Mouse (Mus musculus): ENCODE data around the gene Cntrl.

Cntrl gene

GRCm38 (mm10) chr2:35070275-35070674 lies 39.0 kb upstream of the Cntrl start:
- no peak overlapping the region for H3K4me3 ChIP-seq (replicated peaks; ENCODE audit: low read length)
- H3K9me3 ChIP-seq (ENCODE audit: low read length) = peaks cover 8% of the 10 kb centered on the region; the same call in 1 of the 2 replicates
- no peaks in the 10 kb centered on the region for H3K36me3 ChIP-seq (ENCODE audit: insufficient read depth, low read length)
- H3K27me3 ChIP-seq (ENCODE audit: insufficient read depth, low read length) = no peaks in the 10 kb centered on the region
- H3K4me1 ChIP-seq (replicated peaks; ENCODE audit: low read depth, low read length) = peaks cover 9% of the 10 kb centered on the region
- TF ChIP-seq CTCF (conservative IDR thresholded peaks at IDR 0.05; ENCODE audit: low read length) = no peak
- no peak for TF ChIP-seq POU5F1 (IDR thresholded peaks at IDR 0.05; ENCODE audit: borderline replicate concordance, low read length)
- TF ChIP-seq NANOG (IDR thresholded peaks at IDR 0.05; ENCODE audit: borderline replicate concordance, low read length) = no peak

GRCm38 (mm10) chr2:35072547-35072946 lies 36.7 kb upstream of the Cntrl start:
- H3K9me3 ChIP-seq (ENCODE audit: low read length) = peaks cover 8% of the 10 kb centered on the region; the same call in 1 of the 2 replicates
- H3K4me3 ChIP-seq (replicated peaks; ENCODE audit: low read length) = no peak overlapping the region
- no peaks in the 10 kb centered on the region for H3K4me1 ChIP-seq (replicated peaks; ENCODE audit: low read depth, low read length)
- H3K27me3 ChIP-seq (ENCODE audit: insufficient read depth, low read length) = no peaks in the 10 kb centered on the region
- no peaks in the 10 kb centered on the region for H3K36me3 ChIP-seq (ENCODE audit: insufficient read depth, low read length)
- TF ChIP-seq POU5F1 (IDR thresholded peaks at IDR 0.05; ENCODE audit: borderline replicate concordance, low read length) (no peak), CTCF (conservative IDR thresholded peaks at IDR 0.05; ENCODE audit: low read length) (no peak), NANOG (IDR thresholded peaks at IDR 0.05; ENCODE audit: borderline replicate concordance, low read length) (no peak)

GRCm38 (mm10) chr2:35074328-35074727 lies 35.0 kb upstream of the Cntrl start:
- peaks cover 8% of the 10 kb centered on the region; the same call in 1 of the 2 replicates for H3K9me3 ChIP-seq (ENCODE audit: low read length)
- H3K4me1 ChIP-seq (replicated peaks; ENCODE audit: low read depth, low read length) = no peaks in the 10 kb centered on the region
- no peaks in the 10 kb centered on the region for H3K27me3 ChIP-seq (ENCODE audit: insufficient read depth, low read length)
- no peaks in the 10 kb centered on the region for H3K36me3 ChIP-seq (ENCODE audit: insufficient read depth, low read length)
- H3K4me3 ChIP-seq (replicated peaks; ENCODE audit: low read length) = no peak overlapping the region
- TF ChIP-seq CTCF (conservative IDR thresholded peaks at IDR 0.05; ENCODE audit: low read length) (no peak), NANOG (IDR thresholded peaks at IDR 0.05; ENCODE audit: borderline replicate concordance, low read length) (no peak), POU5F1 (IDR thresholded peaks at IDR 0.05; ENCODE audit: borderline replicate concordance, low read length) (no peak)

- no peaks in the 10 kb centered on the region for H3K9me3 ChIP-seq (ENCODE audit: low read length)
- no peaks in the 10 kb centered on the region for H3K4me1 ChIP-seq (replicated peaks; ENCODE audit: low read depth, low read length)
- H3K4me3 ChIP-seq (replicated peaks; ENCODE audit: low read length) = no peak overlapping the region
- H3K36me3 ChIP-seq (ENCODE audit: insufficient read depth, low read length) = no peaks in the 10 kb centered on the region
- no peak for TF ChIP-seq CTCF (conservative IDR thresholded peaks at IDR 0.05; ENCODE audit: low read length)
- no peak for TF ChIP-seq NANOG (IDR thresholded peaks at IDR 0.05; ENCODE audit: borderline replicate concordance, low read length)
- no peak for TF ChIP-seq POU5F1 (IDR thresholded peaks at IDR 0.05; ENCODE audit: borderline replicate concordance, low read length)
- H3K27me3 ChIP-seq (ENCODE audit: insufficient read depth, low read length) = no peaks in the 10 kb centered on the region
Observed at GRCm38 (mm10) chr2:35079166-35079565, 30.1 kb upstream of the Cntrl start.

GRCm38 (mm10) chr2:35087418-35087817 lies 21.9 kb upstream of the Cntrl start:
- H3K27me3 ChIP-seq (ENCODE audit: insufficient read depth, low read length) = no peaks in the 10 kb centered on the region
- no peak overlapping the region for H3K4me3 ChIP-seq (replicated peaks; ENCODE audit: low read length)
- H3K36me3 ChIP-seq (ENCODE audit: insufficient read depth, low read length) = no peaks in the 10 kb centered on the region
- no peaks in the 10 kb centered on the region for H3K9me3 ChIP-seq (ENCODE audit: low read length)
- TF ChIP-seq NANOG (IDR thresholded peaks at IDR 0.05; ENCODE audit: borderline replicate concordance, low read length) (no peak), CTCF (conservative IDR thresholded peaks at IDR 0.05; ENCODE audit: low read length) (no peak), POU5F1 (IDR thresholded peaks at IDR 0.05; ENCODE audit: borderline replicate concordance, low read length) (no peak)
- H3K4me1 ChIP-seq (replicated peaks; ENCODE audit: low read depth, low read length) = no peaks in the 10 kb centered on the region

- H3K9me3 ChIP-seq (ENCODE audit: low read length) = no peaks in the 10 kb centered on the region
- TF ChIP-seq POU5F1 (IDR thresholded peaks at IDR 0.05; ENCODE audit: borderline replicate concordance, low read length) (no peak), NANOG (IDR thresholded peaks at IDR 0.05; ENCODE audit: borderline replicate concordance, low read length) (no peak), CTCF (conservative IDR thresholded peaks at IDR 0.05; ENCODE audit: low read length) (no peak)
- no peaks in the 10 kb centered on the region for H3K36me3 ChIP-seq (ENCODE audit: insufficient read depth, low read length)
- no peaks in the 10 kb centered on the region for H3K27me3 ChIP-seq (ENCODE audit: insufficient read depth, low read length)
- no peaks in the 10 kb centered on the region for H3K4me1 ChIP-seq (replicated peaks; ENCODE audit: low read depth, low read length)
- H3K4me3 ChIP-seq (replicated peaks; ENCODE audit: low read length) = no peak overlapping the region
Observed at GRCm38 (mm10) chr2:35100529-35100928, 8.8 kb upstream of the Cntrl start.

- no peaks in the 10 kb centered on the region for H3K36me3 ChIP-seq (ENCODE audit: insufficient read depth, low read length)
Observed at GRCm38 (mm10) chr2:35101443-35101842, 7.8 kb upstream of the Cntrl start, which contains the start of gene AI182371. AI182371 (minus strand) TSS chr2:35101543.

GRCm38 (mm10) chr2:35102777-35103176 lies 6.5 kb upstream of the Cntrl start:
- Histone ChIP-seq H3K9me3 (ENCODE audit: low read length) (no peaks in the 10 kb centered on the region), H3K4me3 (replicated peaks; ENCODE audit: low read length) (no peak overlapping the region), H3K4me1 (replicated peaks; ENCODE audit: low read depth, low read length) (no peaks in the 10 kb centered on the region), H3K36me3 (ENCODE audit: insufficient read depth, low read length) (no peaks in the 10 kb centered on the region), H3K27me3 (ENCODE audit: insufficient read depth, low read length) (no peaks in the 10 kb centered on the region)
- TF ChIP-seq POU5F1 (IDR thresholded peaks at IDR 0.05; ENCODE audit: borderline replicate concordance, low read length) (no peak), NANOG (IDR thresholded peaks at IDR 0.05; ENCODE audit: borderline replicate concordance, low read length) (no peak), CTCF (conservative IDR thresholded peaks at IDR 0.05; ENCODE audit: low read length) (no peak)

More at GRCm38 (mm10) chr2:35101443-35101842, 7.8 kb upstream of the Cntrl start, which contains the start of gene AI182371:
- TF ChIP-seq NANOG (IDR thresholded peaks at IDR 0.05; ENCODE audit: borderline replicate concordance, low read length) (no peak), POU5F1 (IDR thresholded peaks at IDR 0.05; ENCODE audit: borderline replicate concordance, low read length) (no peak), CTCF (conservative IDR thresholded peaks at IDR 0.05; ENCODE audit: low read length) (no peak)
- Histone ChIP-seq H3K4me3 (replicated peaks; ENCODE audit: low read length) (no peak within 1 kb of the TSS), H3K4me1 (replicated peaks; ENCODE audit: low read depth, low read length) (no peaks in the 10 kb centered on the region), H3K27me3 (ENCODE audit: insufficient read depth, low read length) (no peaks in the 10 kb centered on the region), H3K9me3 (ENCODE audit: low read length) (no peaks in the 10 kb centered on the region)

GRCm38 (mm10) chr2:35103558-35103957 lies 5.7 kb upstream of the Cntrl start:
- peaks cover under 1% of the 10 kb centered on the region for H3K4me1 ChIP-seq (replicated peaks; ENCODE audit: low read depth, low read length)
- no peak overlapping the region for H3K4me3 ChIP-seq (replicated peaks; ENCODE audit: low read length)
- no peaks in the 10 kb centered on the region for H3K9me3 ChIP-seq (ENCODE audit: low read length)
- H3K36me3 ChIP-seq (ENCODE audit: insufficient read depth, low read length) = no peaks in the 10 kb centered on the region
- H3K27me3 ChIP-seq (ENCODE audit: insufficient read depth, low read length) = no peaks in the 10 kb centered on the region
- no peak for TF ChIP-seq POU5F1 (IDR thresholded peaks at IDR 0.05; ENCODE audit: borderline replicate concordance, low read length)
- no peak for TF ChIP-seq CTCF (conservative IDR thresholded peaks at IDR 0.05; ENCODE audit: low read length)

All from E14TG2a.4 (cell line).